ENCODE assay signal across 28 mouse cellular contexts in genomic region chr9:69367055-69367454, GRCm38 (mm10). TPM values are rescaled to one million over a fixed set of nuclear protein-coding genes. Genes with fewer than 3 reads are reported as not detected.
A peak's percentile ranks its signal among the peaks of the same experiment; 100 is the strongest.
DNase-seq lines count a peak whose midpoint lies in the region; ATAC-seq lines count a peak whose summit lies in the region.
"Had no signal": no experiment of that assay in that cellular context is flagged by ENCODE, and none has a peak within 500 bp of the region (broad histone marks: within the 10 kb centered on the region; RNA-seq: fewer than 3 reads in every experiment).

No protein-coding gene starts in this region.

- no peaks in the 10 kb centered on the region for H3K27me3 ChIP-seq in embryonic facial prominence, embryonic 13.5 days
- H3K27me3 ChIP-seq in embryonic facial prominence, embryonic 10.5 days (replicated peaks; ENCODE audit: low read depth, poor library complexity, severe bottlenecking): no peaks in the 10 kb centered on the region
- no peaks in the 10 kb centered on the region for H3K27me3 ChIP-seq in heart, embryonic 11.5 days (ENCODE audit: control insufficient read depth, insufficient read depth, low read length)
- H3K27me3 ChIP-seq: CH12.LX; forebrain, embryonic 15.5 days; heart, embryonic 12.5 days; heart, embryonic 15.5 days; hindbrain, embryonic 13.5 days had no signal

- no peak for DNase-seq in embryonic facial prominence, embryonic 10.5 days (ENCODE audit: low spot score)
- DNase-seq in fat pad, adult 2 months (ENCODE audit: extremely low read depth, low read depth, low spot score): peak; percentile 80
- no peak for DNase-seq in left cerebral cortex, adult 18-20 months (ENCODE audit: low spot score in 2 of 2)
- DNase-seq: adrenal gland, adult 2 months; adrenal gland, postnatal 14 days; B cell, adult 2 months; cerebellum, adult 11 months; cerebellum, adult 2 months; cerebellum, adult 9-11 months; cerebellum, postnatal 25 days; gastrocnemius, postnatal 25 days; heart, adult 11 months; heart, postnatal 10 days; heart, postnatal 36 days had no signal

- H3K9ac ChIP-seq in embryonic facial prominence, embryonic 13.5 days: 0 out of 2 replicates have a peak overlapping the region, but pooled peaks have one; percentile 7
- no peak overlapping the region for H3K9ac ChIP-seq in heart, embryonic 11.5 days (ENCODE audit: low read depth, low read length)
- H3K9ac ChIP-seq: forebrain, embryonic 12.5 days; forebrain, embryonic 15.5 days; heart, embryonic 12.5 days; heart, embryonic 15.5 days; hindbrain, embryonic 13.5 days had no signal

- peaks cover 20% of the 10 kb centered on the region for H3K4me1 ChIP-seq in embryonic facial prominence, embryonic 13.5 days
- peaks cover 14% of the 10 kb centered on the region for H3K4me1 ChIP-seq in embryonic facial prominence, embryonic 10.5 days
- no peaks in the 10 kb centered on the region for H3K4me1 ChIP-seq in heart, embryonic 11.5 days (ENCODE audit: control insufficient read depth, insufficient read depth, low read length)
- H3K4me1 ChIP-seq: forebrain, embryonic 12.5 days; forebrain, embryonic 15.5 days; heart, embryonic 12.5 days had no signal

- H3K4me3 ChIP-seq in embryonic facial prominence, embryonic 13.5 days: no peak overlapping the region
- H3K4me3 ChIP-seq in embryonic facial prominence, embryonic 10.5 days: no peak overlapping the region
- no peak overlapping the region for H3K4me3 ChIP-seq in heart, embryonic 11.5 days (ENCODE audit: low read depth, low read length)
- H3K4me3 ChIP-seq: forebrain, embryonic 12.5 days; forebrain, embryonic 15.5 days; heart, embryonic 12.5 days; heart, embryonic 15.5 days; hindbrain, embryonic 10.5 days; hindbrain, embryonic 13.5 days had no signal

- no peak overlapping the region for H3K27ac ChIP-seq in embryonic facial prominence, embryonic 13.5 days
- H3K27ac ChIP-seq in embryonic facial prominence, embryonic 10.5 days (replicated peaks): no peak overlapping the region
- H3K27ac ChIP-seq in heart, embryonic 11.5 days (ENCODE audit: low read depth, low read length): no peak overlapping the region
- H3K27ac ChIP-seq: forebrain, embryonic 12.5 days; forebrain, embryonic 15.5 days; heart, embryonic 15.5 days; hindbrain, embryonic 10.5 days; hindbrain, embryonic 13.5 days; hindbrain, postnatal 0 days had no signal

- no peak overlapping the region for H3K4me2 ChIP-seq in embryonic facial prominence, embryonic 13.5 days
- no peak overlapping the region for H3K4me2 ChIP-seq in heart, embryonic 11.5 days
- H3K4me2 ChIP-seq: forebrain, embryonic 12.5 days; forebrain, embryonic 15.5 days; heart, embryonic 12.5 days; heart, embryonic 15.5 days; hindbrain, embryonic 13.5 days had no signal

- H3K36me3 ChIP-seq in embryonic facial prominence, embryonic 13.5 days: peaks cover 30% of the 10 kb centered on the region
- peaks cover 19% of the 10 kb centered on the region; the same call in 1 of the 2 replicates for H3K36me3 ChIP-seq in embryonic facial prominence, embryonic 10.5 days (replicated peaks)
- no peaks in the 10 kb centered on the region for H3K36me3 ChIP-seq in heart, embryonic 11.5 days (ENCODE audit: control insufficient read depth, insufficient read depth, low read length)
- H3K36me3 ChIP-seq: forebrain, embryonic 12.5 days; forebrain, embryonic 15.5 days; G1E; heart, embryonic 12.5 days; heart, embryonic 15.5 days; hindbrain, embryonic 10.5 days had no signal

- H3K9me3 ChIP-seq in embryonic facial prominence, embryonic 13.5 days: no peaks in the 10 kb centered on the region
- no peaks in the 10 kb centered on the region for H3K9me3 ChIP-seq in embryonic facial prominence, embryonic 10.5 days
- H3K9me3 ChIP-seq in heart, embryonic 11.5 days (replicated peaks; ENCODE audit: control insufficient read depth, low read length): no peaks in the 10 kb centered on the region
- H3K9me3 ChIP-seq: forebrain, embryonic 12.5 days; forebrain, embryonic 15.5 days; G1E; heart, embryonic 12.5 days; heart, embryonic 15.5 days; hindbrain, embryonic 10.5 days; hindbrain, embryonic 13.5 days had no signal

- 68% methylated on average over 4 of the region's 4 CpGs for WGBS in embryonic facial prominence, embryonic 13.5 days
- 80% methylated on average over 4 of the region's 4 CpGs for WGBS in embryonic facial prominence, embryonic 10.5 days
- WGBS in heart, embryonic 11.5 days (ENCODE audit: insufficient replicate concordance): 73% methylated on average over 4 of the region's 4 CpGs

- ATAC-seq in embryonic facial prominence, embryonic 13.5 days (ENCODE audit: insufficient number of reproducible peaks, insufficient read depth, low FRiP score, low TSS enrichment, low read depth): no peak
- 0 out of 2 replicates have a peak, but pooled peaks have one; percentile 20 for ATAC-seq in megakaryocyte progenitor cell, adult 5-6 weeks (replicated peaks; ENCODE audit: poor library complexity)
- no peak for ATAC-seq in heart, embryonic 11.5 days (replicated peaks; ENCODE audit: insufficient number of reproducible peaks, low FRiP score, low TSS enrichment)
- ATAC-seq: forebrain, embryonic 15.5 days; hindbrain, postnatal 0 days; inflammation-experienced regulatory T-cells, adult 6 months; intestine, embryonic 16.5 days had no signal

RNA-seq across cellular contexts. Expression of gene Ice2, which starts 30.7 kb away (rescaled TPM):
- polyA plus RNA-seq in embryonic facial prominence, embryonic 13.5 days (2015; fragmentation: Nextera tagmentation; extraction: Ambion mirVana): 20.2 and 22.4 TPM in 2 replicates
- 22.5 and 23.0 TPM in 2 replicates for polyA plus RNA-seq in embryonic facial prominence, embryonic 10.5 days (2016; fragmentation: Nextera tagmentation; extraction: Ambion mirVana)
- 23.5 and 31.1 TPM in 2 replicates for total RNA-seq in megakaryocyte progenitor cell, adult 5-6 weeks (2015)
- 18.9 and 27.6 TPM in 2 replicates for total RNA-seq in megakaryocyte progenitor cell, adult 5-6 weeks (2017)
- 14.5 and 15.6 TPM in 2 replicates for polyA plus RNA-seq in heart, embryonic 11.5 days (2014; fragmentation: Nextera tagmentation; extraction: Ambion mirVana)
- total RNA-seq in left cerebral cortex, adult 18-20 months (2021): 10 to 100 TPM in 1 of 2 experiments, 1 to 10 TPM in 1; 9.6 to 10.1 TPM
